Mouse (Mus musculus): ENCODE measurements around the gene Trim10.

The Trim10 gene

DNA sequence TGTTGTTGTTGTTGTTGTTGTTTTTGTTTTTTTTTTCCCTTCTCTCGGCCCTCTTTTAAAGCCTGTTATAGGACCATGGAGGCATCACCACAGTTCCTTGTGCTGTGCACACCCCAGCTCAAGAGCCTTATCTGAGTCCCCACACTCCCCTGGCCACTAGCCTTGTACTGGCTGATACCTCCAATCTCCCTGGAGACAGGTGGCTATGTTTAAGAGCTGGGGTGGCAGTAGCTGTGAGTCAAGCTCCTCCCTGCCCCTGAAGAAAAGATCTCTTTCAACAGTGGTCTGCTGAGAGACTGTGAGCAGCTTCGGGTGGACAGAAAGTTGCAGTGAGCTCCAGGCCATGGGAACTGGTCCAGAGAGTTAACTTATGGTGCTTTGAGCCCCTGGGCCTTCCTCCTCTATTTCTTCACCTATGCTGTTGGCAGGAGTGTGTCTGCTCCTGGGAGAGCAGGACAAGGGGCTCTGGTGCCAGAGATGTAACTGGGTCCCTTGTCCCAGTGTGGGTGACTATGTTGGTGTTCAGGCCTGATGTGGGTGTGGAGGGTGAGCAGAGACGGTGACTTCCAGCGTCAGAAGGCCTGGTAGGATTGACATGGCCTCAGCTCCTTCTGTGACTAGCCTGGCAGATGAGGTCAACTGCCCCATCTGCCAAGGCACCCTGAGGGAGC lies at the start of gene Trim10:
Trim10 (plus strand) TSS at position 291 of the 671 bp plus-strand sequence.
- DNase-seq (ENCODE audit: low spot score), result no peak

DNA sequence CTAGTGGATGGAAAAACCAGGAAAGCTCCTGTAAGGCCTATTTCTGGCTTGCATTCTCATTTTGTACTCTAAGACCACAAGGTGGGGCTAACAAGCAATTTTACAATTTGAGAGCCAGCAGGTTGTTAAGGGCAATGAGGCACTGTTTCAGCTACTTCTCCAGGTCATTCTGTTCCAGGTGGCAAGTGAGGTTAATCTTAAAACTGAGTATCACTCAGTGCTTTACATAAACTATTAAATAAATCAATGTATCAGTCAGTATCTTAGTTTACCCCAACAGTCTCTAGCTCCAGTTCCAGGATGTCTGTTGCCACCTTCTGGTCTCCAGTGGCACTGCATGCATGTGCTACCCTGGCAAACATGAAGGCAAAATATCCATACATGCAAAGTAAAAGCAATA lies 45.4 kb upstream of the Trim10 start:
- DNase-seq (ENCODE audit: low spot score), result no peak

DNA sequence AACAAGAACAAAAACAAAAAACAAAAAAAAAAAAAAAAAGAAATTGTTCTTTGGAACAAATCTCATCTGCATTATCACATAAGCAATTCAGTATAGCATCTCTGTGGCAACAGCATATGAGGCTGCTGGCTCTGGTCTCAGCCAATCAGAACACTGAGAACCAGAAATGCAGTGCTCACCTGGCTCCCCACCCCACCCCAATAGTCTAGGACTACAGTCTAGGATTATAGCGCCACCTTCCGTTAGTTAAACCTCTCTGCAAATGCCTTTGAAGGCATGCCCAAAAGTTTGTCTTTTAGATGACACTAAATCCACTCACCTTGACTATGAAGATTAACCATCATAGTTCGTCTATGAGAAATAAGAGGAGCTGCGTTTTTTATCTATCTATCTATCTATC lies 43.8 kb upstream of the Trim10 start:
- no peak for DNase-seq (ENCODE audit: low spot score)

DNA sequence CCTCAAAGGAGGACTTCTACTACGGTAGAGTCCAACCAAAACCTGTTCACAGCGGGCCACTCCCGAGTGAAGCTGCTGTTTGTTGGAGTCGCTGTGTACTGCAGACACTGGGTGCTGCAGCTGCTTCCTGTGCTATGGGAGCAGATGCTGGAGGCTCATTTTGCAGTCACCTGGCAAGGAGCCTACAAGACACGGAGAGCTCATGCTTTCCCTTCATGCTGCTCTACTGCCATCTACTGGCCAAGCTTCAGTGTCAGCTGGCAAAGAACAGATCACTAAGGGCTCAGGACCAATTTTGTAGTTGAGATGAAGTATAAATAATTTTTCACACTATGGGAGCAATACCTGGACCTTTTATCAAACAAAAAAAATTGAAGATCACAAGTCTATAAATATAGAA lies 43.4 kb upstream of the Trim10 start:
- DNase-seq (ENCODE audit: low spot score), result peak; percentile 49

DNA sequence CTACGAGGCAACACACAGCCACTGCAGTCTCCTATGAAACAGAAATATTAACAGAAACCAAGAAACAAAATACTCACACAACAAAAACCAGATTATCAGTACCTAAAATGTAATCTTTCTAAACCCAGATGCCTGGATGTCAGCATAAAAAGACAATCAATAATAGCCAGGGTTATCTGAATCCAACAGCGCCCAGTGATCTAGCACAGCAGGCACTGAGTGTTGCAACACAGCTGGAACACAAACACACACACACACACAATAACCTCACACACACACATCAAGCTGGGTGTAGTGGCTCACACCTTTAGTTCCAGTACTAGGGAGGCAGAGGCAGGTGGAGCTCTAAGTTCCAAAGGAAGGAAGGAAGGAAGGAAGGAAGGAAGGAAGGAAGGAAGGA lies 40.9 kb upstream of the Trim10 start:
- DNase-seq (ENCODE audit: low spot score), result no peak

DNA sequence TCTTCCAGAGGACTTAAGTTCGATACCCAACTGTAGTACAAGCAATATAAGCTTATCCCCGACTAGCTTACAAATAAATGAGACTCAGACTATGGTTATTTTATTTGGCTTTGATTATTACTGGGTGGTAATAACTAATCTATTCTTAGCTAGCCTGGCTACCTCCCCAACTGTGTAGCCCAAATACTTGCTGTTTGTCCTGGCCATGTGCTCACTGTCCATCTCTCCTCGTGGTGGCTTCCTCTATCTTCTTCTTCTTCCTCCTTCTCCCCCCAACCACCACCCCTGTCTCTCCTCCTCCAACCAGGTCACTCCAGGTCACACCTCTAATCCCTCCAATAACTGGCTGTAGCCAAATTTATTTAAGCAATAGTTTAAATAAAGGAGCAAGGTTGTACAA lies 38.9 kb upstream of the Trim10 start:
- no peak for DNase-seq (ENCODE audit: low spot score)

DNA sequence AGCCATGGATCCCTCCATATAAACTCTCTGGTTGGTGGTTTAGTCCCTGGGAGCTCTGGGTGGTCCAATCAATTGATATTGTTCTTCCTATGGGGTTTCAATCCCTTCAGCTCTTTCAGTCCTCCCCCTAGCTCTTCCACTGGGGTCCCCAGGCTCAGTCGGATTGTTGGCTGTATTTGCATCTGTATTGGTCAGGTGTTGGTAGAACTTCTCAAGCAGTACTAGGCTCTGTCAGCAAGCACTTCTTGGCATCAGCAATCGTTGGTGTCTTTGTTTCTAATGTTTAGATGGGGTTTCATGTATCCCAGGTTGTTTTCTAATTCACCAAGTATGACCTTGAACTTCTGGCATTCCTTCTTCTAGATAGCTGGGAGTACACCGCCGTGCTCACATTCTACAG lies 36.7 kb upstream of the Trim10 start:
- no peak for DNase-seq (ENCODE audit: low spot score)

DNA sequence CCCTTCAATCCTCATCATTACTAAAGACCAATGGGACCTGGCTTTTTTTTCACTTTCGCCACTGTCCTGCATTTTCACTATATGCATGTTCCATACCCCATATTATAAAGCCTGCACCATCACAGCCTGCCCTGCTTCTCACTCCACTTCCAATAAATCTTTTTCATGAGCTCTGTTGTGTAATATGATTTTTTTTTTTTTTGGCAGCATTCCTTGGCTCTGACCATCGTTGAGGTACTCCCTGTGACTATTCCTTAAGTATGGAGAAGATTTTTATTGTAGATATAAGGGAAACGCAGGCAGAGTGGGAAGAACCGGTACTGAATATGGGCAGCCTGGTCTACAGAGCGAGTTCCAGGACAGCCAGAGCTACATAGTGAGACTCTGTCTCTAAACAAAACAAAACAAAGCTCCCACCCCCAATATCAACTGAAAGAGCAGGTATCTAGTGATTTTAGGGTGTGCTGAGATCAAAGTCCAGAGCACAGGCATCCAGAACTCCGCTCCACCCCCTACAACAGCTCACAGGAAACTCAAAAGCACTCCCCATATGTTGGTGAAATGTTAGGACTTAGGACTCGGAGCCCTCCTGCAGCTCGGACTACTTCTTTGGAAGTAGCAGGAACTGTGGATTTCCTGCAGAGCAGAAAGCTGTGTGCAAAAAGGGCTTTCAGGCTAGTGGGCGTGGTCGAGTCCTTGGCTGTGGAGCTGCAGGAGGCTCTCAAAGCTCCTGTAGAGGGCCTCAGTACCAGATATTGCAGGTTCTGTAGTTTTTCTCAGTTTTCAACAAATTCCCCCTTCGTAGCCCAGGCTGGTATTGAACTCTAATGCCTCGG lies 33.6 kb upstream of the Trim10 start:
- no peak for DNase-seq (ENCODE audit: low spot score)

DNA sequence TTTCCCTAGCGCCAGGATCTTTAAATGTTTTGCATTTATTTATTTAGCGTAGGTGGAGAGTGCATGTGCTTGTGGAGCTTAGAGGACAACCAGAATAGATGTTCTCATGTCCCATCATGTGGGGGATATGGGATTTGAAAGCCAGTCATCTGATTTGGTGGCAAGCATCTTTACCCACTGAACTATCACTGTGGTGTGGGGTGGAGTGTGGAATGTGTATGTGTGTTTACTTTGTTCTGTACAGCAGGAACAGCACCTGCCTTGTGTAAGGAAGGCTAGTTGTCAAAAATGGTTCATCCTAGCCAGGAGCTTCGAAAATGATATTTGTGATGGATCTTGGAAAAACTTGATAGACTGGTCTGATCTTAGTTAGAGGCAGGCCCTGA lies 33.0 kb upstream of the Trim10 start:
- no peak for DNase-seq (ENCODE audit: low spot score)

DNA sequence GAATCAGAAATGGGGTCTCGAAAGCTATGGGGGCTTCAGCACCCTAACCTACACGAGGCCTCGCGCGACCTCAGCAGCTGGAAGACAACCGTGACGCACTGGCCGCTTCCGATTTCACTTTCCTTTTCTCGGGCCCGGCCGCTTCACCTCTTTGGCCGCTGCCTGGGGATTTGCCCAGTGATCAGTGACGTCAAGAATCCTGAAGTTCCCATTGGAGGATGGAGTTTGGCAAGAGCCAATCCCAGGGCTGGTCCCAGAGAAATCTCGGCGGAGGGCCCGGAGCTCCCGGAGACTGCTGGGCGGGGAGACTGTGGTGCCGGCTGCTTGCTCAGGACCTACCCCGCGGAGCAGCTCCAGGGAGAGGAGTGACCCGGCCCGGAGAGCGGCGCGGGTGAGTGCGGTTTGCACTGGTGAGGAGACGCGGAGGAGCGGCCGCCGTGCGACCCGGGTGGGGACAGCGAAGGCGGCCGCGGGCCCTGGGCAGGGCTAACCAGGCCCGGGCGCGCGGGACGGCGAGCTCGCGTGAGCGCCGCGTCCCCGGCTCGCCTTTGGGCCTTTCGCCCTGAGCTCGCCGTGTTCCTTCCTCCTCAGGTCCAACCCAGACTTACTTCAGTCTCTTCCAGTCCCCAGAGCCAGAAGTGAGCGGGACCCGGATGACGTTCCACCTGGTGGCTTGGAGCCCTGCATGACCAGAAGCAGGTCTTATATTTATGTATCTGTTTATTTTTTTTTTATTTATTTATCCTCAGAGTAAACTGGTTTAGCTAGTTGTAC lies 32.3 kb upstream of the Trim10 start, which contains the start of gene Trim26:
Trim26 (plus strand) TSS at position 261 of the 774 bp plus-strand sequence.
- DNase-seq (ENCODE audit: low spot score), result peak; percentile 98

DNA sequence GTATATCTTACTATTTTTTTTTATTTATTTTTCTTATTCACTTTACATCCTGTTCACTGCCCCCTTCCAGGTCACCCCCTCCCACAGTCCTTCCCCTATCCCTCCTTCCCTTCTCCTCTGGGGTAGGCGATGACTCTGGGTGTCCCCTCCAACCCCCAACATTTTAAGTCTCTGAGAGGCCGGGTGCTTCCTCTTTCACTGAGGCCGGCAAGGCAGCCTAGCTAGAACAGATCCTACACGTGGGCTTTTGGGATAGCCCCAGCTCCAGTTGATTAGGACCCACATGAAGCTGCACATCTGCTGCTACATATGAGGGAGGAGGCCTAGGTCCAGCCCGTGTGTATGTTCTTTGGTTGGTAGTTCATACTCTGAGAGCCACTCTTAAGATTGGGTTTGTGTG lies 30.4 kb upstream of the Trim10 start:
- DNase-seq (ENCODE audit: low spot score), result no peak

DNA sequence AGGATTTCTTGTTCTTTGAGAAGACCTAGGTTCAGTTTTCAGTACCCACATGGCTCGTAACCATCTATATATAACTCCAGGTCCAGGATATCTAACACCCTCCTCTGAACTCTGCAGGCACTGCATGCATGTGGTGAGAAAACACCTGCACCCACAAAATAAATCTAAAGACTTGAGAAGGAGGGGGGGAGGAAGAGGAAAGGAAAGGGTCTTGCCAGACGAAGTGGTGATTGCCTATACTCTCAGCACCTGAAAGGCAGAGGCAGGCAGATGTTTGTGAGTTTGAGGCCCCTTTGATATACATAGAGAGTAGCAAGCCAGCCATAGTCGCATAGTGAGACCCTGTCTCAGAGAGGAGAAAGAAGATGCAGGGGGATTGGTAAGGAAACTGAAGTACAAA lies 29.4 kb upstream of the Trim10 start:
- DNase-seq (ENCODE audit: low spot score), result no peak

DNA sequence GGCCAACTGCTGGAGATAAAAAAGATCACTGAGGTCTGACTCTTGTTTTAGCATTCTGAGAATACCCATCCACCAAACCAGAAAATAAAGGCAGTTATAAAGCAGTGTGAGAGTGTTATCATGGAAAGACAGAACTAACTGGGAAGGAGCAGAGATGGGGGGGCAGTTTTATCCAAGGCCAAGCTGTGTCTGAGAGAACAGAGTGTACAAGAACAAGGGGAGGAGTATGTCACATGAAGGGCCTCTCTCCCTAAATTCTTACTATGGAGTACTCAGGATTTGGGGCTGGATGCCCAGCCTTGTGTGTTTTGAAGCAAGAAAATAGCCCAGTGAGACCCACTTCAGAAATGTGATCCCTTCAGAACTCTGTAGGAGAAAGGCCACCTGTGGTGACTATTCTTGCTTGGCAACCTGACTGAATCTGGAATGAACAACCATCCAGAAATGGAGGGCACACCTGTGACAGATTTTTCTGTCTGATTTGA lies 28.4 kb upstream of the Trim10 start:
- no peak for DNase-seq (ENCODE audit: low spot score)

DNA sequence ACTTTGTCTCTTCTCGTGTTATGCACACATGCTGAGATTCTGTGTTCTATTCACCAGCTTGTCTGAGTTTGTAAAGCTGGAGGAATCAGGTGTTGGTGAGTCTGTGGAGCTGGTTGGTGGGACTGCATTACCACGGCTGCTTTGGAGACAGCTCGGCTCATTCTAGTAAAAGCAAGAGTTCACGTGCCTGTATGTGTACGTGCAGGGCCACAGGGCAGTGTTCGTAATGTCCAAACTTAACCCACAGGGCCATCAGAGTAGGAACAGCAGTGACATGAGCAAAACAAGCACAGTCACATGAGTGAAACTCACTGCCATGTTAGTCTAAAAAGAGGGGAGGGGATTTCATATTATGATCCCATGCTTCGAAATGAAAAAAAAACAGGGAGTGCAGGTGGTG lies 25.7 kb upstream of the Trim10 start:
- DNase-seq (ENCODE audit: low spot score), result no peak

DNA sequence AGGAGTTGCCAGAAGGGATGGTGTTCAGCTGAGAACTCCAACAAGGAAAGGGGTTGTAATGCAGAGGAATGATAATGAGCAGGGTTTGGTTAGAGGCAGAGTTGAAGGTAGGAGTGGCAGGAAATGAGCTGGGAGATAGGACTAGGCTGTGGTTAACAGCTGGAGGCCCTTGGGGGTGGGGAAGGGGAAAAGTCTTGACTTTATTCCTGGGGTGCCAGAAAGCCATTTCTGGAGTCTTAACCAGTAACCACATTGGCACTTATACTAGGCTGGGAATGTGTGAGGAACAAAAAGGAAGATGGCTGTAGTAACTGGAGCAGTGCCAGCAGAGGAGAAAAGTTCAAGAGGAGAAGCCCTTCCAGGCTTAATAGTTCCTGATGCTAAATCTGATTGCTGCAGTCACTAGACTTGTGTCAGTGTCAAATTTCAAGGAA lies 25.1 kb upstream of the Trim10 start:
- DNase-seq (ENCODE audit: low spot score), result no peak

DNA sequence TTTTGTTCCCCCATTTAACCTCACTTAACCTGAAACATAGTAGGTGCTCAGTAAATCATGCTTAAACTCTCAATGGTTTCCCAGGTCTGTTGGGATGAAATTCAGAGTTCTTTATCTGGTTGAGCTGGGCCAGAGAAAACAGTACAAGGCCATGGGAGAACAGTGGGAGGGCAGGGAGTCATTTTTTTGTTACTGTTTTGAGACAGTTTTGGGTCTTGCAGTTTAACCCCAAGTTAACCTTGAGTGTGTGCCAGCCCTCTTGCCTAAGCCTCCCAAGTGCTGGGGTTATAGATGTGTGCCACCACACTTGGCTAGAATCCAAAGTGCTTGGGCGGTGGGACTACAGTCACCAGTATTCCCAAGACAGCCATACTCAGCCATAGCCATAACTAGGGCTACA lies 24.6 kb upstream of the Trim10 start:
- no peak for DNase-seq (ENCODE audit: low spot score)

DNA sequence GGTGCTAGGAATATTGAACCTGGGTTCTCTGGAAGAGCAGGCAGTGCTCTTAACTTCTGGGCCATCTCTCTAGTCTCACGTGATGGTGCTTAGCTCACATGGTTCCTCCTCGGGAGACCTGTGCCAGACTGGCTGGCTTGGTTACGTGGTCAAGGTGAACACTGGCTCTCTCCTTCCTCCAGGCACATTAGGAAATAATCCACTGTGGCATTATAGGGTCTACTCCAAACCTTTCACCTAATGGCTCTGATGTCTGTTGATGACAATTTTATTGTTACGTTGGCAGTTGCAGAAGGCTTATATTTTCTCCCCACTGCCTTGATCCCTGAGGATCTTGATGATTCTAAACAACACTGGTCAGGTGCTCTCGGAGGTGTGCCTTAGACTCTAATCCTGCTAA lies 20.5 kb upstream of the Trim10 start:
- no peak for DNase-seq (ENCODE audit: low spot score)

DNA sequence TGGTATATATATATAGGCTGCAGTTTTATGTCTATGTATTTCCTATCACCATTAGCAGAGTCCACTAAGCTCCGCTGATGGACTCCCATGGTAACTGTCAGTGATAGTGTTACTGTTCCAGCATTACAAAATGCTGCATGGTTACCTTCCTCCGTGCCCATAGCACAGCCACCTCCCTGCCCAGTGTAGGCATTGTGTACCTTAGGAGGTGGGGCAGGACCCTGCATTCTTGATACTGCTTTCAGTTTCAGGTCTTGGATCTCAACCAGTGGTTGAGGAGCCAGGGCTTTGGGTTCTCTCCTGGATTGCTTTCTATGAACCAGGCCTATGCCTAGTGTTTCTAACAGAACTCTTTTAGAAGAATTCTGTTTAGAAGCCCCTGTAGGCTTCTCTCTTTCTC lies 19.4 kb upstream of the Trim10 start:
- DNase-seq (ENCODE audit: low spot score), result no peak

DNA sequence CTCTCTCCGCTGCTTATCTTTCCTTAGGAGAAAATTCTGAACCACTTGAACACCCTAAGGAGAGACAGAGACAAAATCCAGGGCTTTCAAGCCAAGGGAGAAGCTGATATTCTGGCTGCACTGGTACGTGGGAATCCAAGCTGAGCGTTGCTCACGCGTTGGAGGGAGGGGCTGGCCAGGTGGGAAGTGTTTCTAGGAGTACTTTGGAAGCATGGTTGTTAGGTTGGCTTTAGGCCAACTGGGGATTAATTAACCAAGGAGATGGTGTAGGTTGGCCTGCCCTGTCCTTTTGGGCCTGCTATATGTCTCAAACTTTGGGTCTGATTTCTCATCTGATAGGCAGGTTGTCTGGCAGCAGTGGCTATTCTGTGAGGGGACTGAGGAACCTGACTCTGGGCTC lies 18.2 kb upstream of the Trim10 start:
- no peak for DNase-seq (ENCODE audit: low spot score)

DNA sequence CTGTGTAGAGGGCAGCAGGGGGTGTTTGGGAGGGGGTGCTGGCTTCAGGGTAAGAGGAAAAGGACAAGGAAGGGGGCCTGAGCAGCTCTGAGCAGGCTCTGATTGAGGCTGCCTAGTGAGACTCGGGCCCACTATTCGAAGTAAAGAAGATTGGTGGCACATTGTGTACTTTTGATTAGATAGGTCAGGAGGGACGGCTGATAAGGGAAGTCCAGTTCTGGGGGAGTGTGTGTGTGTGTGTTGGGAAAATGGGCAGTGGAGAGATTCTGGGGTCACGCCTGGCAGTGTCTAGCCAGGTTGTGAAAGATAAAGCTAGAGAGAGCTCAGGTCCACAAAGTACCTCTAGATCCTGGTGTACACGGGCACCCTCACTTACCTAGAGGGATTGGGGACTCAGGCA lies 17.7 kb upstream of the Trim10 start:
- DNase-seq (ENCODE audit: low spot score), result no peak

DNA sequence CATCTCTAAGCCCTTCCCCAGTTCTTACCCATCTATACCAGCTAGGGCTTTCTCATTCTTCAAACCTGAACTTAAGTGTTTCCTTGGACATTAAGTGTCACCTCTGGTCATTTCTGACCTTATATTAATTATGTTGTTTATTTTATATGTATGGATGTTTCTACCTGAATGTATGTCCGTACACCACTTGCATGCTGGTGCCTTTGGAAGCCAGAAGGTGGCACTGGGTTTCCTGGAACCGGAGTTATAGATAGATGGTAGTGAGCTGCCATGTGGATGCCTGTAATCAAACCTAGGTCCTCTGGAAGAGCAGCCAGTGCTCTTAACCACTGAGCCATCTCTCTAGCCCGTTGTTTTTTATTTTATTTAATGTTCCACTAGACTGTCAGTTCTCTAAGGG lies 13.9 kb upstream of the Trim10 start:
- no peak for DNase-seq (ENCODE audit: low spot score)

DNA sequence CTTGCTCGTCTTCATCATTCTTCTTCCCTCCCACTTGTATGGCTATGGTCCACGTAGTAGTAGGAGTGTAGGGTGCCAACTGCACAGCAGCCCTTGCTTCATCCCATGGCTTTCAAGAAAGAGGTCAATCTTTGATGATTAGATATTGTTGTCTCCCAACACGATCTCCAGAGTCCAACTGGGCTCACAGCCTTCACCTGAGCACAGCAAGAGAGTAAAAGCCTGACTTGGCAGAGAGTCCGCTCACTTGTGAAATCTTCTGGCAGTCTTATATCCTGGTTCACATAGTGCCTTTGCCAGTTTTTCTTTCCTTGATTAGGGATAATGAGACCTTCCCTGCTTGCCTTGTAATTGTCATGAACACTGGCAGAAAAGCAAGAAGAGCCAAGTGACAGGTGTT lies 13.1 kb upstream of the Trim10 start:
- no peak for DNase-seq (ENCODE audit: low spot score)

DNA sequence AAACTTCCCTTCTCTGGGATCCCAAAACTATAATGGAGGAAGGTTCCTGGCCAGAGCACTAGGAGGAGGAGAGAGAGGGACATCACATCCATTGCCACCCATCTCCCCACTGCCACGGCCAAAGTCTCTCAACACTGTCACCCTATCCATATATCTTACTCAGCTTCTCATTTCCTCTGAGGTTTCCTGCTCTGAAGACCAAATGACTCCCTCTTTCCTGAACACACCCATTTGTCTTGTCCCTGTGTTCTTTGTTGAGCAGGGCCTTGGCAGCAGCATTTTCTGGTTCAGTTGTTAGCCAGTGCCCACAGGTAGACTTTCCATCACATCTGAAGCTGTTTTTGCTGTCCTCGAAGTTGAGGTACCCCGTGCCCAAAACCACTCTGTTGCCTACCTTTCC lies 11.2 kb upstream of the Trim10 start:
- no peak for DNase-seq (ENCODE audit: low spot score)

Measured in ovary, postnatal 10 days (tissue).